Mouse (Mus musculus) left cerebral cortex, adult 9 months (tissue): ENCODE results near the gene Foxp1.

Experiments
- DNase-seq, 2 experiments: peaks; one replicate each; pipeline ENCODE4 v3.0.0; 2022; ENCODE audit warnings: low spot score in 2 of 2

The Foxp1 gene

DNA sequence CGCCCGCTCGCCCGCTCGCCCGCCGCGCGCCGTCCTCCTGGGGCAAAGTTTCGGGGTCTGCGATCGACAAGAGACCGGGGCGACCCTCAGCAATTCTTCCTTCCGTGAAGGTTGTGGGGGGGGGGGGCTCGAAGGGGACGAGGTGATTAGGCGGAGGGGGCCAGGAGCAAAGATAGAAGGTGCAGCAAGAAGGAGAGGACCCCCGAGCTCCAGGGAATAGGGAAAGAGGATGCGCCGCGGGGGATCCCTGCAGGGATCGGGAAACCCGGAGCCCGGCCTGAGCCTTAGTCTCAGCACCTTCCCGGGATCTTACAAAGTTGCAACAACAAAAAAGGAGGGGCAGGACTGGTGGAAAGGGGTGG lies 1.9 kb downstream of the Foxp1 start:
- peak in 1 of 2 experiments; percentile 36 for DNase-seq

DNA sequence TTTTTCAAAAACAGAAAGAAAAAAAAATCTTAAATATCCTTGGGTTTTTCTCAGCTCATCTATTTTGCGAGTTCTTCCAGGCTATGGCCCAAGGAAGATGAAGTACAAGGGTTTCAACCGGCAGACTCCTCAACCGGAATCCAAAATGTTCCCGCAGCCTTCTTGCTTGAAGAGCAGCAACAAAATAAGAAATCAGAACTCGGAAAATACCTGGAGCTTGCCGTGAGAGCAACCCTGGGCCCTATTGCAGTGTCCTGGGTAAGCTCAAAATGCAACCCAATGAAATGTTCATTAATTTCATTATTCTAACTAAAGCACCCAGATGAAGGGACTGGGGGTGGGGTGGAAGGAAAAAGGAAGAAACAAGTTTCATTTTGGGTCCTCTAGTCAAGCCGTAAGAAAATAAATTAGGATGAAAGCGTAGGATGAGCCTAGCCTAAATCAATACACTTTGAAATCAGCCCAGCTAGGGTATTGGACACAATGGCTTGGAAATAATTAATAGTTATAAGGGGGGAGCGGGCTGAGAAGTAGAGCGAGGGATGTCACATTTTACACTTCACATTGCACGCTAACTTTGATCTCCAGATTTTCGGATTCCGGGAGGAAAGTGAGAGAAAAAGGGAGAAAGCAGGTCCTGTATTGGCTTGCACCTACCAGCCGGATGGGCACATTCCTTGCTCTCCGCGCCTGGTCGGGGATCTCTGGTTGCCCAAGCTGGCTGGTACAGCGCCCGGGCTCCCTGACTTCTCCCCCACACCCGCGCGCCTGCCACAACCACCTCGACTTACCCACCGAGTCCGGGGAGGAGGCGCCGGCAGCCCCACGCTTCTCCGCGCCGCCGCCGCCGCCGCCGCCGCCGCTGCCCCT lies 2.5 kb downstream of the Foxp1 start:
- DNase-seq: peak in 1 of 2 experiments; percentile 18

DNA sequence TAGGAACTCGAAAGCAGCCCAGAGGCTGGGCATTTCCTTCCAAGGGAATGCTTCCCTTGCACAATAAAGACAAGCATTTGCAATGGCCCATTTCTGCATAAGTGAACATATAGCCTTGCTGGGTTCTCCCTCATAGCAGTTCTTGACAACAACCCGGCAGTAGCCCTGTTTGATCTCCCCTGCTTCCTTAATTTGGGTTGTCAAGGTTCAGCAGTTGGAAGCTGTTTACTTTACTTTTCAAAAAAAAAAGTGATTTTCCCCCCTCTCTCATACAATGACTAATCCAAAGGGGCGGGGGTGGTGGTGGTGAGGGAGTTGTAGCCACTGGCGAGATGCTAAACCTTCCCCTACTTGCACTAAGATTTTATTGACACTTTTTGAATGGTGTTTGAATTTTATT lies 3.5 kb downstream of the Foxp1 start:
- DNase-seq: no peak

DNA sequence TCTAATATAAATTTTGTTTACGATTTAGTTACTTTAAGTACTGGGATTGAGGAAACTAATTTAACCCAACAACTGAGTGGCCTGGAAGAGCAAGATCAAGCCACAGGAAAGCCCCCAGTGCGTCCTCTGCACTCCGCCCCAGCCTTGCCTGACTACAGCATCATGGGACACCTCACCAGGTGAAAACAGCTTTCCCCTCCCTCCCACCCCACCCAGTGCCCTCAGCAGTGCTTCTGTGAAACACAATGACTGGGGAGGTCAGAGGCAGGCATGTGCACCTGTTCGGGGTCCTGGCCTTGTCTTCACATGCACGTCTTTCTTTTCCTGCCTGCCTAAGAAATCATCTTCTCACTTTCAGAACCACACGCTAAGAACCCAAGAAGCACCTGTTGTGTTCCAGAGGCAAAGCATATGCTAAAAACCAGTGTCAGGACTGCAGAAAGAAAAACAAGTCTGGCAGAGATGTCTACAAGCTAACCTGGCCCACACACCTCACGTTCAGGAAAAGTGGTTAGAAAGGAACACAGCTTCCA lies 6.8 kb downstream of the Foxp1 start:
- DNase-seq: no peak

DNA sequence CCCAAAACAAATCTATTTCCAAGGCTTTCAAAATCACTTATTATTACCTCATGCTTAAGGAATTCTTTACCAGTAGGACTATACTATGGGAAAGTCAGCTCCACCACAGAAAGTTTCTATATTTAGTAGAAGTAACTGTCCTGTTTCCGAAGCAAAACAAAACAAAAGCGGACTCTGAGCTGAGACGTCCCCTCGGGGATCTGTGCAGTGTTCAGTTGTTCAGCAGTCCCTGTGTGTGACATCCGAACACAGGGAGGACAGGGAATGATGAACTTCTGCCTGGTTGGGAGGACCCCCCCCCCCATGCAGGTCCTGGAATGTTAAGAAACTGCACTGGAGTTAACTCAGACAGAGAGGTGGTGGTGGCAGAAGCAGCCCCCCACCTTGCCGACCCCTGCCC lies 10.7 kb downstream of the Foxp1 start:
- DNase-seq: no peak

DNA sequence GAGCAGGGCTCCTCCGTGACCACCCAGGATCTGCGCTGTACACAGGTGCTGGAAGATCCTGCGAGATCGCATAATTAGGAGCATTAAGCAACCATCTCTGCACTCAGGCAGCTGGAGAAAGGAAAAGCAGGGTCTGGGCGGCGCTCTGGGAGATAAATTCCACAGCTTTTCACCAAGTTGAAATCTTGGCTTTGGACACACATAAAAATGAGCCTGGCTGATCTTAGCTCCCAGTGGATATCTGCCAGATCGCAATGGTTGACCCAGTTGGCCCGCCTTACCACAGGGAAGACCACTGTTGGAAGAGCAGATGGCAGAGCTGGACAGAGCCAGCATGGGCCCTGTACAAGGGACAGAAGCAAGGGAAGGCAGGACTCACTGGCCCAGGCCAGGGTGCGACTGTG lies 13.3 kb downstream of the Foxp1 start:
- no peak for DNase-seq

DNA sequence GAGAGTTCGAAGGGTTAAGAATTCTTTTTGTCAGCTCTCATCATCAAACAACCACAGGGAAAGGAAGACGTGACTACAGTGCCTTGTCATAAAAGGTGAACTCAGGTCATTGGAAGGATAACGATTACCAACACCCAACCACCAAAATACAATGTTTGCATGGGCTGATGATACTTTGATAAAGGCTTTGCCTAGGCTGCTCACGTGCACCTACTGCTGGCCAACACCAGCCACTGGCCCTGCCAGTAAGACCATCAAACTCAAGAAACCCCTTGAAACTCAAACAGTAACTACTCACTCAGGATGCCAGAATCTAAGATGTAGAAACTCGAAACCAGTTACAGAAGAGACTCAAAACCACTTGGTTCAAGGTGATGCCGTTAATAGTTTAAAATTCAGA lies 15.7 kb downstream of the Foxp1 start:
- no peak for DNase-seq

DNA sequence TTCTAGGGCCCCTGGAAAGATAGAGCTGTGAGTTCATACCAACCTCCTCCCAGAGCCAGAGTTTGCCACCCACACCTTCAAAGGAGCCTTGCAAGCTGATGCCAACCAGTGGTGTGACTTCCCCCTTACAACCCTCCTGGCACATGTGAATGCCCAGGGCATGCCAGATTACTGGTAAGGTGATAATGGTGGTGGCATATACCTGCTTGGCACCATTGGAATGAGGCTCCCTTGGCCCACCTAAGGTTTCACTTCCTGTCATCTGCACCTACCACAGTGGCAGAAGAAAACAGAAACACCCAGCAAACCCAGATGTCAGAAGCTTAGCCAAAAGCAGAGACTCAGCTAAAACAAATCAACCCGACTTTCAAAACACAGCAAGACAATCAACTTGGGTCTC lies 18.8 kb downstream of the Foxp1 start:
- no peak for DNase-seq

DNA sequence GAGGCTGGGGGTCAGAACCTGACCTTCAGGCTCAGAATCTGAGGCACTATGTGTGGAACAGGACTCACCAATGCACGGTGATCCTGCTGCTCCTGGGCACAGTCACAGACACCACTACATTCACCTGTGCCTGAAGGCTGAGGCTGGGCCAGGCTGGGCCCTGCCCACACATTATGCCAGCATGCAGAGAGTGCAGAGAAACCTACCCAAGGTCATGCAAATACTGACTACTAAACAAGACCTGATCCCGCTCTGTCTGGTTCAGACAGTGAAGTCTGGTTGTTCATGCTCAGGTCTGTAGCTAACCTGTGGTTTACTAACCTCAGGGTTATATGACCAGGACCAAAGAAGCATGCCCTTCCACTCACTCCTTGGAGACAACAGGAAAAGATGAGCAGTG lies 19.8 kb downstream of the Foxp1 start:
- DNase-seq: no peak

DNA sequence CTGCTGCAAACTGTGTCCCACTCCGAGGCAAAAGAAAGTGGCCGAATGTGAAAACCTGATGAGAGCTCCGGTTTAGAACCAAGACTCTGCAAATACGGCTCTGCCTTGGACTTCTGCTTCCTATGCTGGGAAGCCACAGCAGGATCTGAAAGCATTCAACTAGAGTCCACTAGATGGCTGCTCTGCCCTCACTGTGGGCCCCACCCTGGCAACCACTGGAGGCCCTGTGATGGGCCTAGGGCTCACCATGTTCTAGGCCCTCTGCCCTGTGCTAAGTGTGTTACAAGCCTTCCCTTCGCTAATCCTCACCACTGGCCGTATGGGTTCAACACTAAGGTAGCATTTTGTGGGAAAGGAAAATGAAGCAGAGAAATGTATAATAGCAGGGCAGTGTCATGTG lies 20.2 kb downstream of the Foxp1 start:
- DNase-seq: no peak

DNA sequence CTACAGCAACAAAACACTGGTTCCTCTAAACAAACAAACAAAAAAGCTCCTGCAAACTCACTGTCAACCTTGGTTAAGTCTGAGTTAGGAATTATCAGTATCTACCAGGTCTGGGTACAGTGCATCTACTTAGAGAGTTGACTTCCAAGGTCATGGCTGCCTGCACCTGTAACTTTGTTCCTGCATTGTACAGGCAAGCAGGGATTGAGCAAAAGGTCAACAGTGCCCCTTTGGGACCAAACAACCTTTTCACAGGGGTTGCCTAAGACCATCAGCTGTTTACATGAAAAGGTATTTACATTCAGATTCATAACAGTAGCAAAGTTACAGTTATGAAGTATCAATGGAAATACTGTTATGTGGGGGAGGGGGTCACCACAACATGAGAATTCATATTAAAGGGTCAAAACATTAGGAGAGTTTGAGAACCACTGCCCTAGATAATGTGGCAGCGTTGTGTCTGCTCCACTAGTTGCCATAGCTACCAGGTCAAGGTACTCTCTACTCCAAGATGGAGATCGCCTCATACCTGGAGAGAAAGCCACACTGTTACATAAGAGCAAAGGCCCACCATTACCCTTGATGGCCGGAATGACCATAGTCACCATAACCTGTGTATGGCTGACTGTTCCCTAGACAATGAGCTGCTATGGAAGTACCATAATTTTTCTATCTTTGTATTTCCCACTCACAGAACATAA lies 21.8 kb downstream of the Foxp1 start:
- no peak for DNase-seq

DNA sequence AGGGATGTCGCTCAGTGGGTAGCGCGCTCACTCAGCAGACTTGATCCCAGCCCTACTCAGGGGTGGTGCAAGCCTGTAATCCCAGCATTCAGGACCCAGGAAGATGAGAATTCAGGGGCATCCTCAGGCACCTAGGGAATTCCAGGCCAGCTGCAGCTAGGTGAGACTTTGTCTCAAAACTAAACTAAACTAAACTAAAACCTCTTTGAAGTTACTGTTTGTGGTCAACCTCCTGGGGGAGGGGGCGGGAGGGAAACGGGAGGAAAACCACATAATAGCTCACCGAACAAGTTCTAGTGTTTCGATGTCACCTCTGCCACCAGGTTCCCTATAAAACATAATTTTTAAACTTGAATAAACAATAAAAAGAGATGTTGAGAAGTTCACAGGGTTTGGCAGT lies 24.4 kb downstream of the Foxp1 start:
- no peak for DNase-seq

DNA sequence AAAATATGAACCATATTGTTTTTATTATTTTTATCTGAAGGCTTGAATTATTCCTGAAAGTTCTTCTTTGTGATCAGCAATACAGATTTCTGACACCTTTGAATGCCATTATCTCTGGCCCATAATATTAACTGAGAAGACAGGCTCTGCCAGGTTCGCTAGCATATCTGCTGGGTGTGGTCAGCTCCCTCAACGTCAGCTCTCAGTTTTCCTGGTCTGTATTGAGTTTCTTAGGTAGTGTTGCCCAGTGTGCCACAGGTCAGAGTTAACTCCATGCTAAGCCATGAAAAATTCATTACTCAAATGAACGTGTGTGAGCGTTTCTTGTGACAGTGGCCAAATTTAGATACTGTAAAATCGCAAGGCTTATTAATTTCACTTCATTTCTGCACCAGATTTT lies 26.4 kb downstream of the Foxp1 start:
- DNase-seq: no peak

DNA sequence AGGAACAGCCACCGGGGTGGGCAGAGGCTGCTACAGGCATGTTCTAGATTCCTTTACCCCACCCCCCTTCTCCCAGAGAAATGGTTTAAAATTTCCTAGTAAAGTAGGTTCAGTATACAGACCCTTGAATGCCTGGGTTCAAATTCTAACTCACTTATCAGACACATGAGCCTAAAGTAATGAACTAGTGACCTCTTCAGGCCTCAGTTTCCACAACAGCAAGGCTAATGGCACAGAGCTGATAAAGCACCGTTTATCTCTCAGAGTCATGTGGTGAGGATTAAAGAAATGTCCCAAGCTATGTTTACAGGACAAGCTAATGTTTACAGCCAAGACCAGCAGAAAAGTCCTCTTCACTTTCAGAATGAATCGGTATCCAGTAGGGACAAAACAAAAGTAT lies 29.6 kb downstream of the Foxp1 start:
- no peak for DNase-seq

DNA sequence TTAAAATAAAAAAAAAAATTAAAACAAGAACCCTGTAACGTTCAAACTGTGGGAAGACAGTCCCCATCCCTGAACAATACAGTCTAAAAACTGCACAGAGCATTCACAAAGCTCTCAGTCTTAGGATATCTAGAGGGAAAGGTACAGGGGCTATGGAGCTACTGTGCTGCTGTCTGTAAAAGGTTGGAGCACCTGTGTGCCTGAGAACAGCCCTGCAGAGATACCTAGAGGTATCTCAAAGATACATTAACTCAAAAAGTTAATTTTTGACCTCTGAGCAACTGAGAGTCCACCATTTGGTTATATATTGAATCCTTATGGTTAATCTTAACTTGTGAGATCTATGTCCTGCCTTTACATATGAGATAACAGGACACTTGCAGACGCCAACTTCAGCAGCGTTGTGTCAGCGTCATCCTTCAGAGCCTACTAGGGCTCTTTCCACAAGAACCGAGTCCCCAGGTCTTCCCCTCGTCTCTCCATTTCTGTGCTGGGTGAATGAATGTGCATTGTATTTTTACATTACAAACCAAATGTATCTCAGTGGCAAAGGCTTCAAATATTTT lies 30.5 kb downstream of the Foxp1 start:
- DNase-seq: no peak

DNA sequence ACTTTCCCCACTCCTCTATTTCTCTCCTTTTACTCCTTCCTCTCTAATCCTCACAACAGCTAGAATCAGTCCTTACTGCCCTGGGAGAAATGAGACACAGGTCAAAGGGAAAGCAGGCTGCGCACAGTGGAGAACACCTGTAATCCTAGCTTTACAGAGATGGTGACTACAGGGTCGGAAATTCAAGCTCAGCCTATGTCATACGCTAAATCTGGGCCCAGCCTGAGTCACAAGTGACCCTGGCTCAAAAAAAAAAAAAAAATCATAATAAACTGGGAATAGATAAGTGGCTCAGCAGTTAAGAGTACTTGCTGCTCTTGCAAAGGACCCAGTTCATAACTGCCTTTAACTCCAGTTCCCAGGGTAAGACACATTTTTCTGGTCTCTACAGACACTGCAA lies 31.4 kb downstream of the Foxp1 start:
- DNase-seq: no peak

DNA sequence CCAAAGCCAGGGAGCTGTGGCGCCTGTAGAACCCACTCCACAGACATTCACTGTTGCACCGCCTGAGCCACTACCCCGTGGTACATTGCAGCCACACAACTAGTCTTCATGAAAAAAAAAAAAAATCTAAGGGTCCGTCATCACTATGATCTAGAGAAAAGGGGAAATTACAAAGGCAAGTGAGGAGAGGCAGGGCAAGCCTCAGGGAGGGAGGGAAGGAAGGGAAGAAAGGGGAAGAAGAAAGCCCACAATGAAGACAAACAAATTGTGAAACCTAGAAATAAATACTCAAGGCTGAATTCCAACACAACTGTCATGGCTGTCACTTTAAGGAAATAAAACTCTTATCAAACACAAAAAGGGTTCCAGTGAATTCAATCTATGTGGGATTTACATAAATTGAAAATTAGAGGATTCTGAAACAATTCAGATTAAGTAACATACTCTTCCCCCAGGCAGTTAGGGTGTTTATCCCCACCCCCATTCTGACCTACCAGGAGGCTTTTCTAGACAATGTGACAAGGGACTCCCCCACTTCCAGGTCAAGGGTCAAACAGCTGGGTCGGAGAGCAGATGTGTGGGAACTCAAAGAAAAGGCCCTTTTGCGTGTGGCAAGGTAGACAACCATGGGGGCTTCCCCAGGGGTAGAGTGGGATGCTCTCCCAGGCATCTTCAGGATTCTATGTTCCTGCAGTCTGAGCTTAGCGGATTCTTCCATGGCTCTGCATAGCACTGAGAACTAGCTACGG lies 32.4 kb downstream of the Foxp1 start:
- DNase-seq: no peak

DNA sequence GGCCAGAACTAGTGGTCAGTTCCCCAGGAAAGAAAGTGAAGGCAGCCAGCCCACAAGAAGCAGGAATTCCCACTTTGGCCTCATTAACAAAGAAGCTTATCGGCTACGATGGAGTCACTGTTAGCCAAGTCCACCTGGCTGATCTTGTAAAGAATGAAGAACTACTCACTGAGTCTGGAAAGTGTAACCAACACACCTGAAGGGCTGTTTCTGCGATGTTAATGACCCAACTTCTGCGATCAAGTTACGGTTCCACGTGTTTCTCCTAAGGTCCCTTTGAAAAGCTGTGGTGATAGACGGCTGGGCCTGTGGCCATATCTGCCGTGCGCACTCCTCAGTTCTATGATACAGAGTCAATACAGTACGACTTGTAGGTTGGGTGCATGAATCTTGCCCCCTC lies 33.1 kb downstream of the Foxp1 start:
- DNase-seq: no peak

DNA sequence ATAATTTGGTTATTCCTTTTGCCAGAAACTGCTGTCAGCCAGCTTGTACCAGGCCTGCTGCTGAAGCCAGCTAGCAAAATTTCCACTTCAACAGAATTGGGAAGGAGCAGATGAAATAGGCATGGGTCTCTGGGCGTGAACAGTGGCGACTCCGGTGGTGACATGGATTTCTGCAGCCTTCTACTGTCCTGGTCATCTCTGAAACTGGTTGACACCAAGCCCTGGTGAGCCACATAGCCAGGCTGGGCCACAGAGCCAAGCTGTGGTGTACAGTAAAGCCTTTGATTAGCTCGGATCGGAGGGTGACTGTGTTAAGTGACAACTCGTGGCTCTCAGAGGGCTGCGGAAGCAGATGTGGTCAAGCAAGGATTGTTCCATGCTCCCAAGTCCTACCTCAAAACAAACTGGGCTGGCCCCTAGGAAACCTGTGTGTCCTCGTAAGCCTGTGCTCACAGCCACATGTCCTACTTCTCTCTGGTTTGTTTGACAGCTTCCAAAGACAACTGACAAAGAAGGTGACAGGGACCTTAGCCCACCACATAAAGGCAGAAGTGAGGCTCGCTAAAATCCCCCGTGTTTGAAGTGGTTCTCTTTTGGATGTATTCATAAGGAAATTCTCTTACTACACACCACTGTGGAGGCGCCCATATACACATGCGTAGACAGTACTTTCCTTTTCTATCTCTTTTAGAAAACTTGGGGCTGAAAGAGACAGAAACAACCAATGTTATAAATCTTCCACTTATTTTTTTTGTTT lies 36.5 kb downstream of the Foxp1 start:
- DNase-seq: no peak

DNA sequence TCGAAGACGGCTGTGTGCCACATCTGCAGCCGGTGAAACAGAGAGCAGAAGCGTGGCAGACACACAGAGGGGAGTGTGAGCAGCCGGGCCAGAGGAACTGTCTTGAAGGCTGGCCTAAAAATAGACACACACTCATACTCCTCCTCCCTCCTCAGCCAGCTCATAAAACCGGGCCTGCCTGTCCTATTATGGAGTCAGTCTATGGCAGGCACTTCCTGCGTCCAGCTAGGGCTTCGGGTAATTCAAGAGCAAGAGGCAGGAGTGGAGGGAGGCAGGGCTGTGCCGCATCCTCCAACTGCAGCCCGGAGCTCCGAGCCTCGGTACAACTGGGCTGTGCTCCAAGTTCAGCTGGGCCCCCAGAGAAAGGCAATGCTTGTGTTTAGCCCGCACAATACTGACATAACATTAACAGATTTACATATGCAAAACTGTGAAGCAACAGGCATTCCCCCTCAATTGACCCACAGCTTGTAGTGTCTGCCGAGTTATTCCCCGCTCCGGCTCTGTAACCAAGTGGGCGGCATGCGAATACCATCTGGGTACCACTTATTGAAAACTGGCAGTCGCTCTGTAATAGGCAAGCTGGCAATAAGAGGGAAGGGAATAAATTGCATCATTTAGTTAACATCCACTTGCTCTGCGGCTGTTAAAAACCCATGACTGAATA lies 37.2 kb downstream of the Foxp1 start:
- peak; percentile 59 to 80 for DNase-seq

DNA sequence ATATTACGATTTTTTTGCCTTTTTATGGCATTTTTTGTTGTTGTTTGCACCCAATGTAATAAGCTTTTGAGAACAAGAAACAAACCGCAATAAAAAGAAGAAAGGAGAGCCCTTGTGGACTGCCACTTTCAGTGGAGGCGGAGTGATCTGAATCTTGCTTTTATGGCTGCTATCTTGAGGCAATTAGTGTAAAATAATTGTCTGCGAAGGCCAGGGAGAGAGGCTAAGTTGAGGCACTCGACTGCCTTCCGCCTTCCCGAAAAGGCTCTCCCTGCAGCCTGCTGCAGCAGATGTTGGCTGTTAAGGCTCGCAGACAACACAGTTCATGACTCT lies 37.7 kb downstream of the Foxp1 start:
- DNase-seq: no peak
